Mouse (Mus musculus): Measurements from ENCODE around the gene Far1. TPM values are rescaled to one million over a fixed set of nuclear protein-coding genes. Genes with fewer than 3 reads are reported as not detected.

Gene Far1
- 100 to 1,000 TPM; 116 to 131 TPM for total RNA-seq (2021)

DNA sequence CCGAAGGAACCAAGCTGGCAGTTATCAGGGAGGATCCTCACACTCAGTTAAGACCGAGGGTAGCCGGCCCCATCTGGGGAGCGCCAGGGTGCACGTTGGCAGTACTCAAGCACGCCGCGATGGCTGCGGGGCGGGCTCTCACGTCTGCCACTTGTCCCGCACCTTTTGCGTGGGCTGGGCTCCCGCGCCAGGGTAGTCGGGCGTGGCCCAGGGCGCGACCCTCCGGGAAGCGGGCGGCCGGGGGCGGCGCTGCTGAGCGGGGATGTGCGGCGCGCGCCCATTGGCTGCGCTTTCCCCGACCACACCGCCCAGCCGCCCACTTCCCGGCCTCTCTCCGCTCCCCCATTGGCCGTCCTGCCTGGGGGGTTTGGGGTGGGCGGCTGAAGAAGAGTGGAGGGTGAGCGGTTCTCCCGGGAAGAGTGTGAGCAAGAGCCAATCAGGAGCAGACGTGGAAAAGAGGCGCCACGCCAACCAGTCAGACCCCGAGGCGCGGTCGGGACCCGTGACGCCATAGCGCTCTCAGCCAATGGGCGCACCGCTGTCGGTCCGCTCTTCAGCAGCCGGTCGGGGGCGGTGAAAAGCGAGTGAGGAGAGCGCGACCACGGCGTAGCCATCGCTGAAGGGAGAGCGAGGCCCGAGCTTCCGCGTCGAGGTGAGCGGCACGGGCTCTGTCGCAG, at the start of gene Far1:
Gene Far1, plus strand, starts transcription at position 549 of the 677 bp plus-strand sequence.
- peak; percentile 99 for DNase-seq

DNA sequence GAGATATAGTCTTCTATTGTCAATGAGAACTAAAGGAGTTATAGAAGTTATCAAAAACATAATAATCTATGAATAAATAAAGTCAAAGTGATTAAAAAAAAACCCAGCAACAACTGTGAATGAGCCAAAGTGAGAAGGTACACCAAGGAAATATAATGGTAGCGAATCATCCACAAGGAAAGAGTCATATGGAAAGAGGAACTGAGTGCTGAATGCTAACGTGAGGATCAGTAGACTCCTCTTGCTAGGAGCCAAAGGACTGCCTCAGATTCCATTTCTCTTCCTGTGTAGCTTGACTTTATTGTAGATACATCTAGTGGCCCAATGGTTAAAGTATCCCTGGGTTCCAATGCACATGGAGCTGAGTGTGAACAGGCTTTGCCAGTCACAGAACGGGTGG, 45.3 kb upstream of the Far1 start:
- DNase-seq, result no peak

DNA sequence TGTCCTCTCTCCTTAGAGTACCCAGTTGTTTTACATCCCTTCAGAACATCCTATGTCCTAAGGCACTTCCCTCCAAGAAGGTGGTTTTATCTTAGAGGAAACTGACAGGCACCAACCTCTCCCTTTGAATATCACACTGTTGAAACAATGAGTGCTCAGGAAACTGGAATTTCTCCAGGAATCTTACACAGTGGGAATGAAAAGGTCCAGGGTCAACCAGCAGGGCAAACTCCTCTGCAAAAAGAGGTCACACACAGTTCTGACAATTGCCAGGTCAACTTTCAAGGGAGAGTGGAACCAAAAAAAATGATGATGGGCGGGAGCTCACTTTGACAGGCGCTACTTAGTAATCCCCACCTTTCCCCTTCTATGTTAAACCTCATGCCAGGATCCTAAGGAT, 43.0 kb upstream of the Far1 start:
- DNase-seq, result no peak

DNA sequence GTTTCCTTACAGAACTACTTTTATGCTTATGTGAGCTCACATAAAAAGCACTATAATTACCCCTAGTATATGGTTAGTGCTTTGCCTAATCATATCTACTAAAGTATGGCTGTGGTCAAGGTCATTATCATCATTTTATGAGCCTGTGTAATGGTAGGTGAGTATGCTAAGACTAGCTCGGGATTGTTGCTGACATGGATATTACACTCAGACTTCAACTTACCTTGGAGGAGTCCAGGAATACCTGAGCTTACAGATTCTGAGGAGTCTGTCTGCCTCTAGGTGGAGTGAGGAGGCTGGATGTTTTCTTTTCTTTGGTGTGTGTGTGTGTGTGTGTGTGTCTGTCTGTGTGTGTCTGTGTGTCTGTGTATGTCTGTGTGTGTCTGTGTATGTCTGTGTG, 42.0 kb upstream of the Far1 start:
- DNase-seq, result no peak

DNA sequence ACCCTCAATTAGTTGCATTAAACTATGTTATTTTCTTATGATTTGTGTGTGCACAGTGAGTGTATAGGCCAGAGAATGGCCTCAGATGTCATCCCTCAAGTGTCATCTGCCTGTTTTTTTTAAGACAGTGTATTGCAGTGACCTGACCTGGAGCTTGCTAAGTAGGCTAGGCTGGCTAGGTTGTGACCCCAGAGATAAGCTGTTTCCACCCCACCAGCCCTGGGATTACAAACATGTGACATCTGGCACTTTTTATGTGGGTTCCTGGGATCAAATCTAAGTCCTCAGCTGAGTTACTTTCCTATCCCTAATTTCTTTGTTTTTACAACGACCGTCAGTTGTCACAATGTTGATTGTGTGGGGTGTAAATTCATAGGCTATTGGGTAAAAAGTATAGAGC, 17.8 kb upstream of the Far1 start:
- no peak for DNase-seq

DNA sequence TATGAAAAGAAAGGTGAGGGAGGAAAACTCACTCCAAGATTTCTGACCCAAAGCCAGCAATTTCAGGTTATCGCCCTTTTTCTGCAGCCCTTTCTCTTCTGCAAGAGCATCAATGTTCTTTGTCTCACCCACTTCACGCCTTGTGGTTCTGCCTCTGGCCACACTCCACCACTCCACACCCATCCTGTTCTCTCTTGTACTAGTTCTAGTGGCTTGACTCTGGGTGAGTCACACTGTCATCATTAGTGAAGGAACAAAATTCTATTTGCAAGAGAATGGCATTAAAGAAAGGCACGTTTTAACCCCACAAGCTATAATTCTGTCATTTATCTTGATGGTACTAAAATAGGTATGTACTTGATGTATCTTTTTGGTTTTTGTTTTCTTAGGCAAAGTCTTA, 15.2 kb upstream of the Far1 start:
- no peak for DNase-seq

DNA sequence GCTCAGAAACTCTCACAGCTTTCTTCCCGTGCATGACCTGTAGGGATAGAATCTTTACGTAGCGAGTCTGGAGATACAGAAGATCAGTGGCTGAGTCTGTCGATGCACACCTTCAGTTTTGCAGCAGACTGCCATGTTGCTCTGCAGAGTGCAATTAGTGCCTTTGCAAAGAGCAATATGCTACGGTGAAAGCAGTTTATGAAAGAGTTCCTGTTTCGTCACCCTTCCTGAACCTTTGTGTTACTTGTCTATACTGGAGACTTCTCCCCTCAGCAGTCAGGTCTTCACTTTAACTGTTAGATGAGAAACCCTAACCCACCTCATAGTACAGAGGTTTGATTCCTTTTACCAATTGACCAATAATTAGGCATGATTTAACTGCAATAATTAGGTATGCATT, 13.8 kb upstream of the Far1 start:
- no peak for DNase-seq

DNA sequence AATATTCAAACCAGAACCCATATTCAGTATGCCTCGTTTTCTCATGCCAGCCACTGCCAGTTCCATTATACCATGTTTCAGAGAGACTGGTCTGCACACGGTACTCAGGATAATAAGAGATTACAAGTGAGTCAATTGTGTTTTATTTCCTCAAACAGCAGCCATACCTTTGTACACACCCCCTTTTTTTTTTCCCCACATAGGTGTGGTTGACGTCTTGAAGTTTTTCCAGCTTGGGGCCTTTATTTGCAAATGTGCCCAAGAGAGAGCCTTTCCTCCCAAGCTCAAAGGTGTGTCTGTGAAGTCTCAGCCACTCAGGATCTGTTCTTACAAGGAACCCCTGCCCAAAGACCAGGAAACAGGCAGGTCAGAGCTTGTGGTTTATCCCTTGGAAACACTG, 11.2 kb upstream of the Far1 start:
- DNase-seq, result no peak

DNA sequence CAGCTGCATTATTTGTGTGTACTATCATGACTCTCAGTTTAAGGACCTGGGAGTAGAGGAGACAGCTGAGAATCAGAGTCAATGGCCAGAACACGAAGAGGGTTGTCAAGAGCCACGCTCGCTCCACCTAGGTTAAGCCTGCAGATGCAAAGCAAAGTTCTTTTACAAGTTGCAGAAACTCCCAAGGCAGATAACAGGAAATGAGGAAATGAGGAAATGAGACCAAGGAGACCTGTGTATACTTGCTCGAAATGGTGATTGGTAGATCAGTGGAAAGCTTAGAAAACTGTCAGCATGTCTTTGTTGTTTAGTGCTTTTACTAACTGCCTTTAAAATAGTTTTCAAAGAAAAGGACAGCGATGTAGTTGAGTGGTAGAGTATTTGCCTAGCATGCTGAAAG, 8.6 kb upstream of the Far1 start:
- DNase-seq, result no peak

DNA sequence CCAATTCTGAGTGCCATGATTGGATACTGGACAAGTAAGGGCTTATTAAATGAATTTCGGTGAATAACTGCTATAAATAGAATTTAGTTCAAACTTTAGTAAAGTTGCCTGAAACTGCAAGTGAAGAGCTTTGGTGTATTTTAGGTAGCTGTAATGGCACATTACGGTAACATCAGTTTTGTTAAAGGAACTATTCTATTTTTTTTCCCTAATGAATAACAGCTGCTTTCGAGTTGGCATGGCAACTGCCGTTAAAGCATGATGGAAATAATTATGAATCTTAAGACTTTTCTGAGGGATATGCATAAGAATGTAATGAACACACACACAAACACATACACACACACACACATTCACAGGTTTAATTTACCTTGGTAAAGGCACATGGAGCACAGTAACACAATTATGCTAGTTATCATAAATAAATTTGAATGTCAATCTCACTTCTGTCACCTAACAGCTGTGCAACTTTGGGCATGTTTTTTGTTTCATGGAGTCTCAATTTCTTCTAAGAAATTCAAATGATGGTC, 8.1 kb upstream of the Far1 start:
- no peak for DNase-seq

DNA sequence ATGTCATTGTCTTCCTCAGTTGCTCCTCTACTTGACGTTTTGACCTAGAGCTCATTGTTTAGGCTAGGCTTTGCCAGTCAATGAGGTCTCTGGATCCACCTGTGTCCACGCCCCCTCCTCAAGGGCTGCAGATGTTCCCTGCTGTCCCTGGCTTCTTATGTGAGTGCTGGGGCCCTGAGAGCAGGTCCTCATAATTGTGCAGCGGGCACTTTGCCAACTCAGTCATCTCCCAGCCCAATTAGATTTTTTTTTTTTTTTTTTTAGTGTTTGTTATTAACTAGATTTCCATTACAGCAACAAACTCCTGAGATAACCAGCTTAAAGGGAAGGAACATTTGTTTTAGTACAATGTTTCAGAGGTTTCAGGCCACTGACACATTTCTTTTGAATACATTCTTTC, 5.8 kb upstream of the Far1 start:
- no peak for DNase-seq

DNA sequence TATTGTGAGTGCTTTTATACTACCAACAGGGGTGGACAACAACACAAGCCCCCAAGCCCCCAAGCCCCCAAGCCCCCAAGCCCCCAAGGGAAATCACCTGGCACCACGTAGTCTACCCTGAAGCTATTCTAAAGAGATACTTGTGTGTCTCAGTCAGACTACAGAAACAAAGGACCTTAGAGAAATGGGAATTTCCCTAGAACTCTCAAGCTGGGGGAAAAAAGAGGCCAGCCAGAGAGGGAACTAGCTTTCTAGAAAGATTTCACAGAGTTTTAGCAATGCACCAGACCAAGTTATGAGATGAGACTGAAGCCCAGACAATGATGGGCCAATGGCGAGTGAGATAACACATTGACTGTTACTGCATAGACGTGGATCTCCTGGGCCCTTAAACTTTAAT, 2.2 kb upstream of the Far1 start:
- DNase-seq, result no peak

DNA sequence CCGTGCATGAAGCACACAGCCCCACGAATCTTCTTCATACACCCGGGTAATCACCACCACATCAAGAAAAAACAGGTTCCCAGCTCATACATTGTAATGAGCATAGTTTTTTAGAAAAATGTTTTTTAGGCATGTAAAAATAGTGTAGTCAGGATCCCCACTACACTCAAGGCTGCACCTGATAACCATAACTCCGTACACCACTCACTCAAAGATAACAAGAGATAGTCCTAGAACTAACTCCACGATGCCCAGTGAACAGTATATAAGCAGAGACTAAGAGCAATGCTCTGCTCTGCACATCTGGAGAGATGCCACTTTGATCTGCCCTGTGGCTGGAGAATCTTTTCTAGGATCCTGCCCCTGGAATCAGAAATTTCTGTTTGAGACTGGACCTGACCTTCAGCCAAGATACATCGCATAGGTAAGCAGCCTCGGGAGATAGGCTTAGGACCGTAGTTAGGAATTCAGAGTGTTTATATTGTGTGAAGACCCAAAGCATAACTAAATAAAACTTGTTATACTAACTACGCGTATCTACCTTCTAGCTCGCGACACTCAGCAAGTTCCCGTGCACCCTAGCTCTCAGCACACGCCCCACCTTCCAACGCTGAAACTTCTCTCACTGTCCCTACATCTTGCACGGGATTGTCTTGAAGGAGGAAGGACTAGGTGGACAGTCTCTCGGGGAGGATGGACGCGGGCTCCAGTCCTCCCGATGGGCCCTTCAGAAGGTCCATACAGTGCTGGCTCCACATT, 928 bp upstream of the Far1 start:
- no peak for DNase-seq

DNA sequence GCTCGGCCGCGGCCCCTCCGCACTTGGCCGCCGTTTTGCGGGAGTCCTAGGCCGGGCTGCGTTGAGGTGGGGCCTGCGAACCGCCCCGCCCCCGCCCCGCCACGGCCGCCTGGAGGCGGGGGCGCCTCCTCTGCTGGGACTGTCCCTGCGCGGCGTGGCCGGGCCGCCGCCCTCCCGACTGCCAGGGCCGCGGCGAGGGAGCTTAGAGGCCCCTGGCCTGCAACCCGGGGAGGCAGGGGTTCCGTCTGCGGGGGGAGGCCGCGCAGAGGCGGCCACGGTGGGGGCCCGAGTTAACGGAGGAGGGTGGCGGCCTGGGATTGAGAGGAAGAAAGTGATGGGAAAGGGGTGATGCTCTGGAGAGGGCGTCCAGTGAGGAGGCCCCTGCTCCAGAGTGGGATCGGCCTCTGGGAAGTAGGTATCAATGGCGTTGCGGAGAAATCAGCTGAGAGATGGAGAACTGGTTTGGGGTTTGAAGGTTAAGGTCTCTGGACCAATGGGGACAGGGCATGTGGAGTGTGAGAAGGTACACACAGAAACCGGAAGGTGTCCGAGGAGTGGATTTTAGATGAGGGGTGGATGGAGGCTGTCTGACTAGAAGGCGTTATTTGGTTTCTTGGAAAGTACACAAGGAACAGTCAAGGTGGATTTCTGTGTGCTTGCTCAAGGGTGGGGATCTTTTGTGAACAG, 472 bp downstream of the Far1 start:
- DNase-seq, result no peak

DNA sequence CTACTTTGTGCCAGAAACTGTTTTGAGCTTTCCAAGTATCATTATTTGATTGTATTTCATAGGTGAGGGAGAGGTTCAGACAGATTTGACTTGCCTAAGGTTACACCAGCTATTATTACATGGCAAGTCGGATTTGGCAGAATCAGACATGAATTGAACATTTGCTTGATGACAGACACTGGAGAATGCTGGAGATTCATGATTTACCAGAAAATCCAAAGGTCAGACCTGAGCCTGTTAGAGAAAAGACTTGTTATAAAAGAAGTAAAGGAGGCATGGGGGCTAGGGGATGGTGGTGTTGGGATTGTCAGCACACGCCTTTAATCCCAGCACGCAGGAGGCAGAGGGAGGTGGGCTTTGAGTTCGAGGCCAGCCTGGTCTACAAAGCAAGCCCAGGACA, 2.2 kb downstream of the Far1 start:
- no peak for DNase-seq

DNA sequence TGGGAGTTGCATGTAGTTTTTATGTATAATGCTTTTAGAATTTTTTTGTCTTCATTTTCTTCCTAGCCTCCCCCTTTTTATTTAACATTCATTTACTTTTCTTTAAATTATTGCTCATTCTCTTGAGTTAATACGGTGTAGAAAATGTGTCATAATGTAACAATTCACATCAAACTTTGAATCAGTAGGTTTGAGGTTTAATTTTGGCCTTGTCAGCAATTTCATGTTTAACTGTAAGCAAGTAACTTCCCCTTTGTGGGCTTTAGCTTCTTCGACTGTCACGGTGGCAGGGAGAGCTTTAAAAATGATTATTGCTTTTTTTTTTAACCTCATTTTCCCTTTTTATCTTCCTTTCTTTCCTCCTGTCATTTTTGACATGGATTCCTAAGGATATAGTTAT, 4.8 kb downstream of the Far1 start:
- DNase-seq, result no peak

DNA sequence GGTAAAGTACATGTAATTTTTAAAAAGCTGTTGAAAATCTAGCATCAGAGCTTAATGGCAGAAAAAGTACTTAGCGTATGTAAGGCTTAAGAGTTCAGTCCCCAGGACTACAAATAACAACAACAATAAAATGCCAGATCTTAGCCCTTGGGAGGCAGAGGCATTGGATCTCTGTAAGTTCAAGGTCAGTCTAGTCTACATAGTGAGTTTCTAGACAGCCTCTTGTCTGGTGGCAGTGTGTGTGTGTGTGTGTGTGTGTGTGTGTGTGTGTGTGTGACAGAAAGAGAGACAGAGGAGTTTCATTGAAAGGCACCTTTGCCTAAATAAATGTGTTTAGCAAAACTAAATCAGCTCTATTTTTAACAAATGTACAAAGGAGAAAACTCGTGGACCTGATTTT, 5.3 kb downstream of the Far1 start:
- no peak for DNase-seq

DNA sequence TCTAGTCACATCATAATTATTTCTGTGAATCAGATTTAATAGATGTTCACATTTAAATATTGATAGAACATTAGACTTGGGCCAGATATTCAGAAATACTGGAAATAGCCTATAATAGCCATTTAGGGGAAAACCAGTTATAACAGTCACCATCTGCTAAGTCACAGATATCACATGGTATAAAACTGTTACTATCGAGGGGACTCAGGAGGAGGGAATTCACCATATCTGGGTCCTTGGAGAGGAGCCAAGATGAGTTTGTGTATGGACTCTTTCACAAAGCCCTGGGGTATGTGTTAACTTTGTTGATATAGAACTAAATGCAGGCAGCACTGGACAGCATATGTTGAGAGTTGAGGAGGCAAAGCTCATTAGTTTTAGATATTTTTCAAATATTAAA, 29.5 kb downstream of the Far1 start:
- DNase-seq, result no peak

DNA sequence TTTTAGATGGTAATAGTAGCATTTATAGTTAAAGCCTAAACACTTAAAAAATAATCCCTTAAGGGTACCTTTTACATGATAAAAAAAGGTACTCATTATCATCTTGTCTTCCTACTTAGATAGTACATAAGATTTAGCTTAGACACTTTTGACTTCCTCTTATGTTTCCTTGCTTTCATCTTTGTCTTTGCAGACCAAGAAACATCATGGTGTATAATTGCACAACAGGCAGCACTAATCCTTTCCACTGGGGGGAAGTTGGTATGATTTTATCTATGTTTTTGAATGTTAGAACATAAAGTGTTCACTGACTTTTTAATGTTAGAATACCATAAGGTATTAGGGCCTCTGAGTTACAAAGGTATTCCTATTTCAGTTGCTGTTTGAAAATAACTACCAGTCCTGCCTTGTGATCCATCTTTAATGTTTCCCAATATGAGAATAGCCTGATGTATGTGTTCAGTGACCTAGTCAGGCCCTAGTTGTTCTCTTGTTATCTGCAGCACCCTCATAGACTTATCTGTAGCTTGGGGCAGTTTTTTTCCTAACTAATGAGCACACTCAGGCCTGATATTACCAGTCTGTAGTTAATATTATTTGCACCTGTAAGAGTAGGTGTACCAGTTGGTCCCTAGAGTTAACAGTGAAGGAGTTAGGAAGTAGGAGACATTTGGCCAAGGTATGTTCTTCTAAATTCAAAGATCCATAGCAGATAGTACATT, 38.3 kb downstream of the Far1 start:
- DNase-seq, result no peak

DNA sequence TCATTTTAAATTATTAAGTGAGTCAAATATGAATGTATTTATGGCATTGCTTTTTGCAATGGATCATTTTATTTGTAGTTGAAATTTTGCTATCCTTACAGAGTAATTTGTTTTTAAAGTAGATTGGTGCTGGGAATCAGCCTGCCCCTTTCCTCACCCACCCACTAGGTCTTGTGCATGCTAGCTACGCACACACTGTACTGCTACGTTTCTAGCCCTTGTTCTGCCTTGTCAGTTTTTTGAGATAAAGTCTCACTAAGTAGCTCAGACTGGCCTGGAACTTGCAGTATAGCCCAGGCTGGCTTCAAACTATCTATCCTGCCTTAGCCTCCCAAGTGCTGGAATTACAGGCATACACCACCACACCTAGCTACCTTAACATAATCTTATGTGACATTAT, 38.9 kb downstream of the Far1 start:
- DNase-seq, result no peak

DNA sequence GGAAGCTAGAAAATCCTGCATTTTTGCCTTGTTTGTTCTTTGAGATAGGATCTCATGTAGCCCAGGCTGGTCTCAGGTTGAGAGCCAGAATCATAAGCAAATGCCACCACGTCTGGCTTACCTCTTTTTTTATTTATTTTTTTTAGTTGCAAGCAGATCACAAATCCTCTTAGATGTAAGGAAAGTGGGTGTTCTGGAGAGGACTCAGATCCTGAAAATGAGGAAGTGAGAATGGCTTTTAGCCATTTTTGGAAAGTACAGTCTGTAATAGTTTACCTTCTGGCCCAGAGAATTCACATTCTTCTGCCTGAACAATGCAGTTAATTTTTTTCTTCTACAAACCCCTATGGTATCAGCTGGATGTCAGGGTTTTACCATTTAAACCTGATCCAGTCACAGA, 42.5 kb downstream of the Far1 start:
- DNase-seq, result no peak

DNA sequence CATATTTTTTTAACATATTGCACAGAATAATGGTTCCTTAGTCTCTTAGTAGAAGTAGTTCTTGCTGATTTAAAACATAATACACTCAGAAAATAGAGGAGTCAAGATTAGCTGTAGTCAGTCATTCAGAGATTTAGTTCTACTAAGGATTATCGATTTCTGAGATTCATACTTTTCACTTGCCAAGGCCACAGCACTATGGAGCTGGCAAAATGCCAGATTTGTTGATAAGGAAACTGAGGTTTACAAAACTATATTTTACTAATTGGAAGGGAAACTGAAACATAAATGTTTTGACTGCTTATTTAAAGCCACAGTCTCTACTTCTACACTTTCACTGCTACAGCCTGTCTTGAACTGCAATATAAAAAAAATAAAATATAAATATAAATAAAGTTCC, 53.3 kb downstream of the Far1 start:
- no peak for DNase-seq

DNA sequence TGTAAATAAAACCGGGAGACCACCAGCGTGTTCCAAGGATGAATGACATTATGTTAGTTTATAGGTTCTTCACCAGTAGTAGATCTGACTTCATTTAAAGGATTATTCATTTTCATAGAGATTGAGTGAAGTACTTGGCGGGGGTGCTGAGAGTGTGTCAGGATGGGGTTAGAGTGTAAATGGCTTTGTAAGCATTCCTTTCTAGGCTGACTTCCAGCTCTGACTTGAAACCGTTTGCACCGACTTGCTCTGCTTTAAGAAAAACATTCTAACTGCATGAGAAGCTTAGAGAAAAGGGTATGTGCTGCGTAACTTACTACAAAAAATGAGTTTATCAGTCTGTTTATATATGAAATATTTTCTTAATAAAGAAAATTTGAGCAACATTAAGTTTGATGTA, 57.5 kb downstream of the Far1 start:
- DNase-seq, result no peak

Measured in layer of hippocampus, postnatal 36 days (tissue).